Mouse (Mus musculus) adrenal gland, postnatal 4 days (tissue): Measurements from ENCODE around the gene Plac9b. TPM values are rescaled to one million over a fixed set of nuclear protein-coding genes. Genes with fewer than 3 reads are reported as not detected.
"Not testable (repeated sequence)": the region's sequence is repeated elsewhere in the genome, so short reads cannot be mapped to it uniquely, and the experiment has no call there.

Experiments
- DNase-seq, 2 experiments: peaks; one replicate each; pipeline ENCODE4 v3.0.0; 2021 to 2022; ENCODE audit warnings: low spot score in 2 of 2, mixed read lengths in 2 of 2
- long read RNA-seq, 2 experiments: library from polyadenylated mRNA; stranded (forward); transcript quantifications; one replicate each; pipeline ENCODE4 v2.0.0; 2021
- total RNA-seq, 2 experiments: library from RNA; stranded (reverse); gene quantifications; 2 replicates each; pipeline ENCODE4 v1.2.3; 2021

Gene Plac9b
- total RNA-seq: 10 to 100 TPM; 49.1 to 62.8 TPM
- long read RNA-seq, experiment 1, transcript Plac9b-203 (4 exons, 1,040 nt): major isoform, 14 of 17 reads
- long read RNA-seq, experiment 1, partial matches to known transcripts: 1 of 17 reads
- long read RNA-seq, experiment 1, other reads (novel, unspliced or antisense): 2 of 17 reads
- long read RNA-seq, experiment 2, transcript Plac9b-203 (4 exons, 1,040 nt): major isoform, 19 of 22 reads
- long read RNA-seq, experiment 2, partial matches to known transcripts: 2 of 22 reads
- long read RNA-seq, experiment 2, other reads (novel, unspliced or antisense): 0 of 22 reads

DNA sequence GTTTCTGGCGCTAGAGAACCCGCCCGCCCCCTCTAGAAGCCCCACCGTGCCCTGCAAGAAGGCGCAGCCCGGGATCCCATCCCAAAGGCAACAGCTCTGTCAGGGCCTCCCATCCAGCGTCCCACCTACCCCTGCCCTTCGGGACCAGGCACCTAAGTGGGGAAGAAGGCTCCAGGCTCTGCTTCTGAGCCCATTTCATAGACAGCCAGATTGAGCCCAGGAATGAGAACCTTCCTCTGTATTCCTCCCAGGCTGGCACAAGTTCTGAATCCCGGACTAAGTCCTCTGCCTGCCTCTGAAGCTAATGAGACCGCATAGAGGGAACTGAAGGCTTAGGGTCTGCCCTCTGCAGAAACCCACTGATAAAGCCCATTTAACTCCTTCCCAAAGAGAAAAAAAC lies at the start of gene Plac9b:
Plac9b (minus strand) TSS at position 101 of the 400 bp plus-strand sequence.
- DNase-seq: not testable (repeated sequence)

DNA sequence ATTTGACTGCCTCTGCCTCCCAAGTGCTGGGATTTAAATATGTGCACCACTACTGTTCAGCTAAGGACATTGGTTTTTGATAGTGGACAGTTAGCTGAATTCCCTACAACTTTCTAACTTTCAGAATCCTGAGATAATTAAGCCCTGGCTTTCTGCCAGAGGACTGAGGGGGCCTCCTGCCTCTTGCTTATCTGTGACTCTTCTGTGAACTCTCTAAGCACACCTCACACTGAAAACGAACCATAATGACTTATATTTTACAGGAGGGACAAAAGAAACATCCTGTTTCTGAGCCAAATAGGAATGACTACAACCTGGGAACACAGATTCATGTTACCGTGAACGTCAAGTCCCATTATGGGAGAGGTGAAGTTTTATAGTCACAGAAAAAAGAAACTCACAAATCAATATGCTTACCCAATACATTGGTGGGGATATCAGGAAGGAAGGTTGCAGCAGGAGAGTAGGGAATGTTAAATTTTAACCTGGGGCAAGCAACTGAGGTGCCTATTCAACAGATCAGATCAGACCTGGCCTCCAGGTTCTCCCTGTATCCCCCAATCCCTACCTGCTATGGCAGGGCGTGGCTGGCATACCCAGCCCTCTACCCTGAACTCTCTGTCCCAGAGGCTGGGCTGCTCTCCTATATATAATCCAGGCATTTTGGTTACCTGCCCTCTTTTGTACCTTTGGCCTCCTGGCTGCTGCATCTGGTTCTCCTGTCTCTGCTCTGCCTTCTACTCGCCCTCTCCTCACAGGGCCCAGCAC lies 34.1 kb upstream of the Plac9b start:
- DNase-seq: not testable (repeated sequence)

DNA sequence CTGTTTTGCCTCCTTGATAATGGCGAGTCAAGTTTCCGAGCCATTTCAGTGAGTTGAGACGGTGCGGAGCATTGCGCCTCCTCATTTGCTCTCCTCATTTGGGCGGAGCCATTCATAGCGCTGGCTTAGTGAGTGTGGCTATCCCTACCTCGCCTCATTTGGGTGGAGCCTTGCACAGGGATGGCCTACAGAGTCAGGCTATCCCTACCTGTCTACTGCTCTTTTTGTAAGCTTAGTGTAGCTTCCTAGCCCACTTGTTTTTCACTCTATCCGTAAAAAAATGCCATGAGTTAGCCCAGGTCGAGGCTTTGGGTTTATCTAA lies 24.6 kb upstream of the Plac9b start, which contains the start of gene Tmem254b:
Tmem254b (minus strand) TSS at position 116 of the 322 bp plus-strand sequence.
- not testable (repeated sequence) for DNase-seq

DNA sequence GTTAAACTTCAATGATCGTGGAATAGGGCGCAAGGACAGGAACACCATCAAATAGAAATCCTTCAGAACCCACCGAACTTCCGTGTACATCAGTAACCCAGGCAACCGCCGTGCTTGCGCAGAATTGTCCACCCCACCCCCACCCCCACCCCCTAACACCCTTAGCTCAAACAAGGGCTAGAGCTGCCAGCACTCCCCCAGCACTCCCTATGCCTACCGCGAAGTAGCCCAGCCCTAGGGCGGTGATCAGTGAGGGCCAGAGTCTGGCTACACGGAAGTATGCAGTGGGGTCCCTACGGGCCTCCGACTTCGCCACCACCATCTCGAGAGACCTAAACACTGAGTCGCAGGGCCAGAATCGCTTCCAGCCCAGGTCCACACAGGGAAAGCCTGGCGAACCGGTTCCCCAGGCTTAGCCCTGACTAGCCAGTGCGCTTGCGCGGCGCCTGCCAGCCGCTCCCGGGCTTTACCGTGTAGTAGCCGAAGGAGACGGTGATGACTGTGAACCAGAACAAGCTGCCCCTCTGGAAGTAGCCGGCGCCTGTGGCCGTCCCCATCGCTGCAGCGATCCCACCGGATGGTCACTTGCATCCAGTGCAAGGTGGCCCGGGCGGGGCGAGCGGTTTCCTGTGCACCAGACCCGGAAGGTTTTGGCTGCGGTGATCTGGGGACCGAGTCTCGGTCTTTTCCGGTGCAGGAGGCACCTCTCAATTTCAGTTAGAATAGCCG lies 24.1 kb upstream of the Plac9b start:
- not testable (repeated sequence) for DNase-seq

DNA sequence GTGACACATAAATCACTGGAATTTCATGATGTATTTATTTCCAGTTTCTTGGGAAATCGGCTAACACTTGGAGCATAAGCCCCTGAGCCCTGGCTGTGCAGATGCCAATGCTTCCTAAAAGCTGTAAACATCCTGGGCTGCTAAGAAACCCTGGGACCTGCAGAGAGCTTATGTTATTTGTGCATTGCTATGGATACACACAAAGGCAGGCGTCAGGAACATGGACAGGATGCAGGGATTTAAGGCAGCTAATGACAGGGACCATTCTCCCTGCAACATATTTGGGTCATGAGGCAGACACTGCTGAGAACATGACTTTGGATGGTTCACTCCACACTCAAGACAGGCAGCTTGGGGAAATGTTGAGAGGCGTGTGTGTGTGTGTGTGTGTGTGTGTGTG lies 15.6 kb upstream of the Plac9b start:
- not testable (repeated sequence) for DNase-seq

DNA sequence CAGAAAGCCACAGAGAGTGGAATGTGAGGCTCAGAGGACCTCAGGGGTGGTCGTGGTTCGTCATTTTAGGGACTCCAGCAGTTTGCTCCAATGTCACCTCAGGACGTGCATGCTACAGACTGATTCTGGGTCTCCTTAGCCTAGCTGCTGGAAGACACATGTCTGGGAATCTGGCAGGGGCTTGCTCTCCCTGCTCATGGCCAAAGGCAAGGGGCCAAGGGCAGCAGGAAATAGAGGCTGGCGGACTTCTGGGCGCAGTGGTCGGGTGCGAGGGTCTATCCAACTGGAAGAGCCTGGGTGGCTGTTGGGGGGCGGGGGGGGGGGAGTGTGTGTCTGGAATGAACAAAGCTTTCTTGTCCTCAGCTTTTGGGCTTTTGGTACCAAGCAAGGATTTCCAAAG lies 6.1 kb upstream of the Plac9b start:
- DNase-seq: not testable (repeated sequence)

DNA sequence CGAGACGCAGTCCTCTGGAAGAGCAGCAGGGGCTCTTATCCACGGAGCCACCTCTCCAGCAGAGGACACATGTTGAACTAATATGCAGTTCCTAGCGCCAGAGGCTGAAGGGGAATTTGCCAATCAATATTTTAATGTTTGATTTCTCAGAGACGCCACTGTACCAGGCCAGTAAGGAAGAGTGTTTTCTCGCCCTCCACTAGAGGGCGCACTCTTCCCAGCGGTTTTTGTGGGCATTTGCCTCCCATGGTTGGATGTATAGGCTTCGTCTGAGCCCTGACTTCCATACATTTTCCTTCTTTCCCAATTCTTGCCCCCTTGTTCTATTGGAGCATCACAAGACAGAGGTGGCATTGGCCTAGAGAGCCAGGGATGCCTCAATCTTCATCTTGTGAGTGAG lies 4.4 kb upstream of the Plac9b start:
- not testable (repeated sequence) for DNase-seq

DNA sequence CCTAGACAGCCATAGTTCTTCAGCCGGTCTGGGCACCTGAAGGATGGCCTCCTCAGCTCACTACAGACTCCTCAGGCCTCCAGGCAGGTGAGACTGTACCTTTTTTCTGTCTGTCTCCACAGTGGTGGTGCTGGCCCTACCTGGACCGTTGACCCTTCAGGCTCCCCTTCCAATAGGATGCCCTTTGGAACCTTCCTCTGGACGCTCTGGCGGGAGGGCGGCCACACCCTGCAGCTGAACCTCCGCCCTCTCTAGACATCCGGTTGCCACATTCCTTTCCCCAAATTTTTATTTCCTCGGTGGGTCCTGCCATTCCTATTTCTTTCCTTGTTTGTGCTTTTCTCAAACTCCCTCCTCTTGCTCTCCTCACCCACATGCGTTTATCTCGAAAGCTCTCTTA lies 620 bp downstream of the Plac9b start:
- DNase-seq: not testable (repeated sequence)

DNA sequence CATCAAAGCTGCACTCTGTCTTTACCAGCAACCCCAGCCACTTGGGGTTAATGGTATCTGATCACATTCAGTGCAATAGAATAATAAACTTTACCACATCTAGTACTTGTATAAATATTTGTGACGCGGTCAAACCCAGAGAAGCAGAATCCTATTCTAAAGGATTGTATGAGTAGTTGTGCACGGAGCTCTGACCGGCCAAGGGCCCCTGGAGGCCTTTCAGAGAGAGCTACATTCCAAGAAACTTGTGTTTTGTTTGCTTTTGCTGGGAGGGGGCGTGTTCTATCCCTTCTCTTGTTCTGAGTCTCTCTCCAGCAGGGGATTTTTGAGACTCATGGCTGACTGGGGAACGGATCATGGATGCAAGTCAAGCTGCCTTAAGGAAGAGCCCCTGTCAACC lies 7.3 kb downstream of the Plac9b start:
- DNase-seq: not testable (repeated sequence)

DNA sequence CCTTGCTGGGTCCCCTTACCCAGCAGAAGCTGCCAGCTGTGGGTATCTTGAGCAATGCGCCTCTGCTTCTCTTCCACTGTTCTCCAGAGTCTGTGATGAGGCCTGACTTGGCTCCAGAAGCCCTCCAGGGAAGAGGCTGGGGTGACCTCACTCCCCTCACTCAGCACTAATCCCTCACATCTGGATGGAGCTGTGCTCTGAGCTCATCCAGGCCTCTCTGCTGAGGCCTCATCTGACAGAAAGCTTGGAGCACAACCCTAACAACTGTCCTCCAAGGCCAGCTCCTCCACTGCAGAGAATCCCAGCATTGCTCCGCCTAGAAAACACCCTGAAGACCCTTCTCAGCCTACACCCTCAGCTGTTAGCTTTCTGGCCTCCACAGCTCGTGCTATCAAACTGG lies 8.3 kb downstream of the Plac9b start:
- DNase-seq: not testable (repeated sequence)

DNA sequence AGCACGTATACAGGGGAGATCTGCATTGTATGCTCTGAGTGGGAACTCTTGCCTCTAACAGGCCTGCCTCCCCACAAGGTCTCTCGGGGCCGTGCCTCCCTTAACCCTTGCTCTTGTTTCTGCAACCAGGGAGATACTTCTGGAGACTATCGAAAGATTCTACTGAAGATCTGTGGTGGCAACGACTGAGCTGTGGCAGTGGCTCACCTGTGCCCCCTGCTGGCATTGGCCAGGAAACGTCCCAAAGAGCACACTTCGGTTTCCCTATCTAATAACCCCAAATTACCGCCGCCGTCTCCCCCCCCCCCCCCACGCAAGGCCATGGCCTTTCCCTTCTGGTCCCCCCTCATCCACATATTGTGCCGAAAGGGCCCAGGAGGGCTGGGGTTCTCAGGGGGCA lies 17.0 kb downstream of the Plac9b start:
- not testable (repeated sequence) for DNase-seq

DNA sequence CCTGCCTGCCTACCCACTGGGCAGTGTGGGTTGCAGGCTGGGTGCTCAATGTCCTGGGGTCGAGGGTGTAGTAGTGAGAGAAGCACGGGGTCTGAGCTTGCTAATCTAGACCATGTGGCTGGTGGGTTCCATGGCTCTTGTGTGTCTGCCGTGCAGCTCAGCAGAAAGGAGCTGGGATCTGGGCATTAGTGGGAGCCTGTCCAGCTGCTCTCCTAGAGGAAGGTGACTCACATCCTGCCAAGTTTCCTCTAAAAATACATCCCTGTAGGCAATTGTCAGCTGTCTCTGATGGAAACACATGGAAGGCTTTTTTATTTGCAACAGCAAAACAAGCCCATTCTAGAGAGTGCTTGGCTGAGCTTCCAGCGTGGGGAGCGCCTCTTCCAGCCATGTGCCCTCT lies 19.9 kb downstream of the Plac9b start:
- not testable (repeated sequence) for DNase-seq

DNA sequence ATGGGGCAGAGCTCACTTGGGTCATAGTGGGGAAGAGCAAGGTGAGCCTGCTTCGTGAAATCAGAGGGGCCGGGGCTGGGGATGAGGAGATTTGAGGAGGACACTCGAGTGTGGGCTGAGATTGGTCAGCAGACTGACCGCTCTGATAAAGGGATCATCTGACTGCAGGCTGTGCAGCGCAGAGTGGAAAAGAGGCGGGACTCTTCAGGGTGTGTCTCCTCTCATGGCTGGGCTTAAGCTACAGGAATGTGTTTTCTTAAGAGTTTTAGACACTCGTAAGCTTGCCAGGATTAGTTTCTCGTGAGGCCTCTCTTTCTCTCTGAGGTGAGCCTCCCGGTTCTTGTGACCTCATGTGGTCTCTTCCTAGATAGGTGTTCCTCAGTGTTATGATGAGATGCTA lies 21.1 kb downstream of the Plac9b start:
- not testable (repeated sequence) for DNase-seq

DNA sequence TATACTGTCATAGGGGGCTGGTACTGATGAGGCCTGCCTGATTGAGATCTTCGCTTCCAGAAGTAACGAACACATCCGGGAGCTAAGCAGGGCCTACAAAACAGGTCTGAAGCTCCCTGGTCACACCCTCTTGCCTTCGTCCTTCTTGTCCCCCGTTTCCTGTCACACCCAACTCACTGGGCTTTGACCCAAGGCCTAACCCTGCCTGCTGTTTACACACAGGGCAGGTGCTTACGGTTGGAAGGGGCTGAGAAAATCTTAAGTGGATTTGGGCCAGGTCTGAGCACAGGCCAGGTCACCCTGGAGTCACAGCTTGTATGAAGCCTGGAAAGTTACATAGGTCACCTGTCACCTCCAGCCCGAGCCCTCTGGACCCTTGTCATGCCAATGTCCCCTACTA lies 26.2 kb downstream of the Plac9b start:
- DNase-seq: not testable (repeated sequence)

DNA sequence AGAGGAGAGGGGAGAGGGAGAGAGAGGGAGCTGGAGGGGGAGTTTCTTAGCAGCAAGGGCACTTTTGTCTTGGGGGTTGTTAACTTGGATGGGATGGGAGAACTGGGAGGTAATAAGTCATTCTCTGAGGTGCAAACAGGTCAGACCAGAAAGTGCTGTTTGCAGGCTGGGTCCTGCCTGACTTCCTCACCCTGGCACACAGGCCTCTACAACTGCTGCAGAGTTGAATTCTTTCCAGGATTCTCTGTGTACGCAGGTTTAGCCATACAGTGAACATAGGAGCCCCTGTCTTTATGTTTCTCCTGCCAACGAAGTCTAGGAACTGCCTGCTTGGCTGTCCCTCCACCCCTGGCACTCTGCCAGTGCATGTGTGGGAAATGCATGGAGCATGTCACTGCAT lies 35.2 kb downstream of the Plac9b start:
- DNase-seq: not testable (repeated sequence)

DNA sequence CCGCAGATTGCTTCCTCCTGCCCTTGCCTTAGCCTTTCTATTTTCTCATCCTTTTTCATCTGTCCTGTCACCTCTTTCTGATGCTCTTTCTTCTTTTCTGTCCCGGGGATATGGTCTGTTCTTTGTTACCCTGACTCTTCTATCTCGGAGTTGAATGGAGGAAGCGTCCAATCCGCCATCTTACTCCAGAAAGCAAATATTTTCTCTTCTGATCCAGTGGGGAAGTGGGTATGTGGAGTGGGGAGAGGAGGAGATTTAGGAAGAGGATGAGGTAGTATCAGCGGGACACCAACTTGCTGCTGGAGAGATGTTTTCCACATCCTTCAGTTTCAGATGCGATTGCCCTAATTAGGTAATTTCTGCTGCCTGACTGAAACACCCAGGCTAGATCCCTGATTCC lies 63.2 kb downstream of the Plac9b start:
- DNase-seq: not testable (repeated sequence)

DNA sequence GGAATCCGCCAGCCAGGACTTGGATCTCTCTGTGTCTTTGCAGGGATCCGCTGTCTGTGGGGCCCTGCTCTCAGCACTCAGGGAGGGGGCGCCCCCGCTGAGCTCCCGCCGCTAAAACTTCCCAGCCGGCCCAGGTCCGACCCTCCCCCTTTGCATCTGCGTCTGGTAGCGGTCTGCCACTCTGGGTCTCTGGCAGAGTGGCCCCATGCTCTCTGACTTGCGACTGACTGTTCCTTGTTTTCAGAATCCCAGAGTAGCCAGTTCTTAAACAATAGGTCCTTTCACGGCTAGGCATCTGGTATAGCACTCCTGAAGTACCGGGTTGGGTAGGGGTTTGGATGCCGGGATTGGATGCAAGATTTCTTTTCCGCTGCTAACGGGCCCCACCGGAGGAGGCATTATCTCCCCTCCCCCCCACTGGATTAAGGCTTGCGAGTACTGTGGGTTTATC lies 63.7 kb downstream of the Plac9b start:
- not testable (repeated sequence) for DNase-seq

DNA sequence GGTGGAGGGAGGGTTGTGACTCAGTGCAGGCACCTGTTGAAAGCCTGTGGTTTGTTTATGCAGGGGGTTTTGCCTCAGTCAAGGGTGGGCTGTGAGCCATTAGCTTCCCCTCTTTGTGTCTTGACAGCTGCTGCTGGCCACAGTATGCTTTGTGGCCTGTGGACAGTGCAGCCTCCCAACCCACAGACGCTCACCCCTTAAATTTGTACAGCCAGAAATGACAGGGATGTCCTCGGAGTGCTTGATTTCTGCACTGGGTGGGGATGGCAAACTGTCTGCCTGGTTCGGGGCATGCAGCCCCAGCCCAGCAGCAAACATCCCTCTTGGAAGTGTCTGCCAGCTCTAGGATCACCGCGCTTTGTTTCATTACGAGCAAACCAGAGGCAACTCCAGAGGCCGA lies 64.1 kb downstream of the Plac9b start, which contains the start of gene Duxbl2:
Duxbl2 (plus strand) TSS at position 200 of the 400 bp plus-strand sequence.
- not testable (repeated sequence) for DNase-seq
